Mouse (Mus musculus) megakaryocyte, embryonic 14.5 days (primary cell): ENCODE data around the gene Irf1.

Source experiments
- FLI1 ChIP-seq: IDR thresholded peaks from 2 replicates; pipeline ENCODE4 v1.6.1; 2012; ENCODE audit warnings: low read length, inconsistent platforms, mixed read lengths
- GATA1 ChIP-seq: IDR thresholded peaks from 3 replicates; pipeline ENCODE4 v1.6.1; 2012; ENCODE audit warnings: mixed read lengths, low read length, inconsistent platforms, borderline replicate concordance

DNA sequence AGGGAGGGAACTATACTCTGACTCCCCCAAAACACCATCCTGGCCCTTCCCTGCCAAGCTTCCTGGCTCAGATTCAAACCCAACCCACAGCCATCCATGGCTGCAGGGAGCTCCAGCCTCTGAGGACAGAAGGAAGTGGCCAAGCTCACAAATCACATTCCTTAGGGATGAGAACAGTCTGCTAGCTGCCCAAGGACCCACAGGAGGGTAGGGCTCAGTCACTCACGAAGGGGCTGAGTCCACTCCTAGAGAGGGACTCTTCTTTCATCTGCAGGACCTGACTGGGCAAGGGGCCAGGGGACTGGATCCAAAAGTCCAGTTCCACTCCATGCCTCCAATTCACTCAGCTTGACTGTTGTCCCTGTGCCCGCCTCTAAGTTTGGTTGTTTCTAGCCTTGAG, 8.0 kb upstream of the Irf1 start:
- TF ChIP-seq GATA1, result no peak
- no peak for TF ChIP-seq FLI1
